Mouse (Mus musculus) sigmoid colon, adult 10 weeks (tissue): ENCODE results near the gene Ccna2. TPM values are rescaled to one million over a fixed set of nuclear protein-coding genes. Genes with fewer than 3 reads are reported as not detected.

Source experiments
- polyA plus RNA-seq: library from polyadenylated mRNA; stranded (reverse); fragments of 350-450 nt; fragmentation: Illumina TruSeq; extraction: RNeasy Lipid Tissue Mini Kit (QIAGEN cat#74804); gene quantifications from one replicate; pipeline ENCODE4 v1.2.3, GENCODE M21; 2014; ENCODE audit warnings: low read depth, low replicate concordance

Ccna2 gene
- polyA plus RNA-seq: 82.4 TPM

GRCm38 (mm10) chr3:36571827-36572378 lies at the start of gene Ccna2:
Ccna2 (minus strand) TSS chr3:36572150.

GRCm38 (mm10) chr3:36613202-36613907 lies 41.4 kb upstream of the Ccna2 start, which contains the start of gene Bbs7:
Bbs7 (minus strand) TSS chr3:36613477.

GRCm38 (mm10) chr3:36552406-36553047 lies 19.4 kb downstream of the Ccna2 start, which contains the start of gene Exosc9:
Exosc9 (plus strand) TSS chr3:36552606.

GRCm38 (mm10) chr3:36521073-36522060 lies 50.6 kb downstream of the Ccna2 start, which contains the start of gene Gm11549:
Gm11549 (minus strand) TSS chr3:36521813.

Other genes starting within 250 kb of the Ccna2 start
- 105 TPM for gene Anxa5, start 96.3 kb downstream of the Ccna2 start, polyA plus RNA-seq
- gene 1810062G17Rik, start 96.2 kb downstream of the Ccna2 start, polyA plus RNA-seq: not detected
- 0.35 TPM for gene Gm11549, start 50.3 kb downstream of the Ccna2 start, polyA plus RNA-seq
- gene Exosc9, start 19.5 kb downstream of the Ccna2 start, polyA plus RNA-seq: 105 TPM
- gene Bbs7, start 41.3 kb upstream of the Ccna2 start, polyA plus RNA-seq: 14.7 TPM
- 8.3 TPM for gene Trpc3, start 118.0 kb upstream of the Ccna2 start, polyA plus RNA-seq